Mouse (Mus musculus): Measurements from ENCODE around the gene Ms4a14. TPM values are rescaled to one million over a fixed set of nuclear protein-coding genes. Genes with fewer than 3 reads are reported as not detected.
"Not testable (repeated sequence)": the region's sequence is repeated elsewhere in the genome, so short reads cannot be mapped to it uniquely, and the experiment has no call there.

Gene Ms4a14
- total RNA-seq, 2 experiments from 2014 or later = 0.10 to 0.13 TPM

GRCm38 (mm10) chr19:11262932-11263331 lies 51.3 kb downstream of the Ms4a14 start:
- not testable (repeated sequence) for DNase-seq

- DNase-seq = no peak
These were observed 52.7 kb downstream of the Ms4a14 start for GRCm38 (mm10) chr19:11261522-11261921.

Other genes starting within 250 kb of the Ms4a14 start
- under 1 TPM; 0.33 to 0.88 TPM for gene Ms4a8a, start 233.4 kb downstream of the Ms4a14 start, total RNA-seq (2021)
- not detected for gene 1700017D01Rik, start 183.6 kb downstream of the Ms4a14 start, total RNA-seq (2021)
- gene 1700025F22Rik, start 149.1 kb downstream of the Ms4a14 start, total RNA-seq (2021) = not detected
- gene Ms4a13, start 117.7 kb downstream of the Ms4a14 start, total RNA-seq (2021) = not detected
- not detected for gene Ms4a12, start 82.0 kb downstream of the Ms4a14 start, total RNA-seq (2021)
- not detected for gene Ms4a1, start 48.2 kb downstream of the Ms4a14 start, total RNA-seq (2021)
- not detected for gene Ms4a5, start 30.6 kb downstream of the Ms4a14 start, total RNA-seq (2021)
- gene Ms4a7, start 21.7 kb upstream of the Ms4a14 start, total RNA-seq (2021) = under 1 TPM; 0.31 to 0.46 TPM
- 1 to 10 TPM; 1.9 to 3.7 TPM for gene Ms4a4a, start 61.1 kb upstream of the Ms4a14 start, total RNA-seq (2021)
- not detected for gene Ms4a4c, start 90.3 kb upstream of the Ms4a14 start, total RNA-seq (2021)
- under 1 TPM in 1 of 2 experiments, not detected in 1; 0.24 TPM for gene Ms4a4b, start 129.1 kb upstream of the Ms4a14 start, total RNA-seq (2021)
- gene Ms4a6c, start 154.9 kb upstream of the Ms4a14 start, total RNA-seq (2021) = 1 to 10 TPM; 1.9 to 2.8 TPM
- not detected for gene Gm8369, start 171.5 kb upstream of the Ms4a14 start, total RNA-seq (2021)
- gene Ms4a6b, start 202.1 kb upstream of the Ms4a14 start, total RNA-seq (2021) = 1 to 10 TPM; 1.9 to 4.3 TPM
- 1 to 10 TPM; 3.0 to 3.9 TPM for gene Ms4a4d, start 222.3 kb upstream of the Ms4a14 start, total RNA-seq (2021)